Mouse (Mus musculus) heart, adult 8-10 months (tissue): ENCODE results near the gene Mpped2. TPM values are rescaled to one million over a fixed set of nuclear protein-coding genes. Genes with fewer than 3 reads are reported as not detected.

Source experiments
- DNase-seq: peaks from one replicate; pipeline ENCODE4 v3.0.0; 2022; ENCODE audit warnings: low spot score
- total RNA-seq, 4 experiments: library from RNA; stranded (reverse); gene quantifications; 2 replicates each; pipeline ENCODE4 v1.2.4; 2022

Gene Mpped2
- total RNA-seq, 4 experiments from 2014 or later, result 15.4 to 23.0 (median 21.3) TPM

DNA sequence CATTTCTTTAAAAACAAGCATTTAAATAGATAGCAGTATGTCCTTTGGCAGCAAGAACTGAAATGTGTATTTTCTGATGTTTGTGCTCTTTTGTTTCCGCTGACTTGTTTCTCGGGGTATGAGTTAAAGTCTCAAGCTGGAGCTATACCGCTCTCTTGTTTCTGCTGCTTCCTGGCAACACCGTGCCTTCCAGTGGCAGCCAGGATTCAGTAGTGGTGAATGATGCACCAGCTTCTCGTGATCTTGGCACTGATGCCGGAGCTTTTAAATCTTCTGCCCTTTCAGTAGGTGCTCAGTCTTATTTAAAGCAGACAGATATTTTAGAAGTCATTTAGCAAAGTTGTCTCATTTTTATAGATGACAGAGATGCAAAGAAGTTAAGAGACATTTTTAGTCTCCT is 53.1 kb downstream of the Mpped2 start:
- DNase-seq, result no peak

- no peak for DNase-seq
These were observed 53.8 kb downstream of the Mpped2 start for GRCm38 (mm10) chr2:106746905-106747304.

DNA sequence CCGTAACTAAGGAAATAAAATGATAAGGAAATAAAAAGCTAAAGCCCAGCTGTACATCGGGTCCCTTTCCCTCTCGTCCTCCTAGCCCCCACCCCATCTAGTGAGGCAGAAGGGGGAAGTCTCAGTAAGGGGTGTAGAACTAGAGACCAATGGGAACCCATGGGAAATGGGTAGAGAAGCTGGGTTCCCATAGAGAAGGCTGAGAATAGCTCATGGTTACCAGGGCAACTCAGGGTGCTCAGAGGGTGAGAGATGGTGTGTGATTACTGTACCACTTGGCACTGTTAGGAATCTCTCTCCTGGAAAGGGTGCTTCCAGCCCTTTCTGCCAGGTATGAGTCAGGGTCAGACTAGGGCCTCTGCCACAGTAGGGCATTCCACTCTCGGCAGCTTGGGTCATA is 54.3 kb downstream of the Mpped2 start:
- no peak for DNase-seq

- no peak for DNase-seq
These were observed 57.8 kb downstream of the Mpped2 start for GRCm38 (mm10) chr2:106750878-106751277.

- DNase-seq, result no peak
These were observed 60.6 kb downstream of the Mpped2 start for GRCm38 (mm10) chr2:106753703-106754102.

- no peak for DNase-seq
These were observed 61.6 kb downstream of the Mpped2 start for GRCm38 (mm10) chr2:106754696-106755095.

GRCm38 (mm10) chr2:106756354-106757103 is 63.5 kb downstream of the Mpped2 start:
- no peak for DNase-seq

DNA sequence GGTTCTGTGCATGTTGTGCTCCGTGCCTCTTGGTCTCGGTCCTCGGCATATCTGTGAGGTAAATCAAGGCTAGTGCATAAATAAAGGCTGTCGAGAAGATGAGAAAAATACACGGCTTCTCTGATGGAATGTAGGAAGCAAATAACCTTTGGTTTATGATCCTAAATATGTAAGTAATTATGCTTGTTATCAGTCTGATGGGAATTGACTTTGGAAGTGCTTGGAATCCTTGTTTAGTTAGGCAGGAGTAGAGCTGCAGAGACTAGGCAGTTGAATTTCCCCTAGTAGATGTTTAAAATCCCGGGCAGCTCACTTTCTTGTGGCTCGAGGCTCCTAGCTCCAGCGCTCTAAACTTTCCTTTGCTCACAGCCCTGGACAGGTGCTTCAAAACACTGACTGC is 69.9 kb downstream of the Mpped2 start:
- no peak for DNase-seq

DNA sequence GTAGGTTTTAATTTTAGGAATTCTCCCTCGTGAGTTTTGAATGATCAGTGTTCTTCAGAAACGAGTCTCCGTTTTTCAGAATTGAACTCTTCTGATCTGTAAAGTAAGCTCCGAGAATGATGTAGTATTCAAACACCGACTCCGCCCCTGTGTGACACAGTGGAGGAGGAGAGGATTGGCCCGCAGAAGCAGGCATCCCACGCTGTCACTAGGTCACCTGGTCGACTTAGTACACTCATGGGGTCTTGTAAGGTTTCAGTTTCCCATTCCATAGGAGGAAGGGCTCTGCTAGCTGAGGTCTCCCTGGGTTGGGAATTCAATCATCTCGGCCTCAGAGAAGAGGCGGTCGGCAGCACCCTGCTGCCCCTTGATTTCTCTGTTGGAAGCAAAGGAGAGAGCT is 76.2 kb downstream of the Mpped2 start:
- DNase-seq, result no peak

- no peak for DNase-seq
These were observed 79.6 kb downstream of the Mpped2 start for GRCm38 (mm10) chr2:106772643-106773042.

DNA sequence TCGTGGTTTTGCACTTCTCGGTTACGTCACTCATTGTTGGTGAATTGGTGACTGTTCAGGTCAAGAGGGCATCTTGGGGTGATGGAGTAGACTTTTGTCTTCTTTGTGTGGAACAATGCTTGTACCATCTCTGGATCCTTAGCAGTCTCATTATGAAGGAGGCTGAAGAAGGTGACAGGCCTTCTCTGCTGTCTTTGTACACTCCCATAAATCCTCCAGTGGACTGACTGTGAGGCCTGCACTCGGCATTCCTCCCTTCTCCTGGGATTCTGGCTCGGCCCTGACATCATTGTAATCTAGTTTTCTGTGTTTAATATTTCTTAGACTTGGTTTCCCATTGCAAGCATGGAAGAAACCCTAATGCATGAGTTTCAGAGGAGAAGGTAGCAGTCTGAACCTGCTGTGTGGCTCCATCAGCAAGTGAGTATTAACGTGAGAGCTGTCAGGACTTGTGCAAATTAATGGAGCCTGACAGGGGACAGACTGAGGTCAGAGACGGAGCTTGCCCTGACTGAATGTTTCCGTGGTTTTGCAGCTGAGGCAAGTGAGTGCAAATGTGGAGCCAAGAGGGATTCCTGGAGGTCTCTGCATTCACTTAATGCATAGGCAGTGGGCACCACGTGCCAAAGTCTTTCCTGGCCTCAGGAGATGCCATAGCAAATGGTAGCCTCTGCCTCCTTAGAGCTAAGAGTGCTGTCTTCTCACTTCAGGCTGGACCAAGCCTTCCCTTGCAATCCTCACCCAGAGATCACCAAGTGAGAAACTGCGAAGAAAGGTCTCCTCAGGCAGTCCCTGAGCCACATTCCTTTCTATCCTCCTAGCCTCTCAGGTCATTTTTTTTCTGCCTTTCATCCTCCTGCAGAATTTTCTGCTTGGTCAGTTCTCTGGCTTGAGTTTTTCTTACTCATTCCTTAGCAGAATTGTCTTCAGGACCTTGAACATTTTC is 81.5 kb downstream of the Mpped2 start:
- no peak for DNase-seq

DNA sequence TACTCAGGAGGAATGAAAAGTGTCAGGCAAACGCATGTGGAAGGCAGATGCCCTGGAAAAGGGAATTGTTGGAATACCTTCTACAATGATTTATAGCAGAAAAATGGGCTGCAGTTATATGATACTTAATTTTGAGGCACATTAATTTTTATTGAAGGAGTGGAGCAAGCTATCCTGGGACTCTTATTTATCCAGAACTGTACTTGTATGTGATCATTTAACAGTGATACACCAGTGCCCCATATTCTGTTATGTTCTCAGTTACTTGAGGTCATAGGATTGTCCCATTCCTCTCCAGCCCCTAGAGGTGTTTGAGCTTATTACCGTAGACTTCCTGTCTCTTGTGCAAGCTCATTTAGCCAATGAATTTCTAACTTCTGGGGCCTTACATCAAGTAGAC is 82.9 kb downstream of the Mpped2 start:
- no peak for DNase-seq

GRCm38 (mm10) chr2:106778861-106779516 is 85.9 kb downstream of the Mpped2 start:
- DNase-seq, result no peak

DNA sequence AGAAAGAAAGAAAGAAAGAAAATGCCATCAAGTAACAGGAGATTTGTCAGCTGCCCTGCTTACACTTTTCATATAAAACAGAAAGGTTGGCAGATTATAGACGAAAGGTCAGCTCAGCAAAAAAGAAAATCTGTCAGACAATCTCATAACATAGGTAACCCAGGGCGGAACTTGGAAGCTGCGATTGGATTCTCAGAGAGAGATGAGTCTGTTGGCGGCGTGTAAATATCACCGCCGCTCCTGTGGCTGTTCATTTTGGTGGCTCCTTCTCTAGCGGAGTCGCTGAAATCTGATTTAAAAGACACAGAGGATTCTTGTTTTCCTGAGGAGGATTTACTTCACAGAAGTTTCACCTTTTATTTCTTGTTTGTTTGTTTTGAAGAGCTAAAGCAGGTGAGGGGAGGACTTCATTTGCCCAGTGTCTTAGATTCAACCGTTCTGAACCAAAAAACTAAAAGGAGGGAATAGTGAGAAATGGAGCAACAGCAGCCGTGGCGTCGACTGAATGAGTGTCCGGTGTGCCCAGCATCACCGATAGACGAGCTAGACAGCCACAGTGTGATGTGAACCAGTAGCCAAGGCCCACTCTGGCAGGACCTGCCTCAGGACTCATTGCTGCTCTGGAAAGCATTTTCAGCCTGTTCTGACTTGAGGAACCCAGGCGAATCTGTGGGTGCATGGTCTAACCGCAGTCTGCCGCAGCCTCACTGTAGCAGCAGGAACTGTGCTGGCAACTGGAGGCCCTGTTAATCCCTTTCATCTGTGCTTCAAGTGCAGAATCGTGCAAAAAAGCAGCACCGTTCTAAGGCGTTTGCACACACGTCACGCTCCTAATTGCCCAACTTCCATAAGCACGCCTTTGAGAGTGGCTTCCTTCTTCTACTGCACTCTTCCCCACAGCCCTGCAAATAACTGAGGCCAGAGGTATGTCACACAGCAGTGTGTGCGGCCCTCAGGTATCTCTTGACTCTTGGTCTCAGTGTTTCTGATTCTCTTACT is 88.4 kb downstream of the Mpped2 start:
- DNase-seq, result no peak

DNA sequence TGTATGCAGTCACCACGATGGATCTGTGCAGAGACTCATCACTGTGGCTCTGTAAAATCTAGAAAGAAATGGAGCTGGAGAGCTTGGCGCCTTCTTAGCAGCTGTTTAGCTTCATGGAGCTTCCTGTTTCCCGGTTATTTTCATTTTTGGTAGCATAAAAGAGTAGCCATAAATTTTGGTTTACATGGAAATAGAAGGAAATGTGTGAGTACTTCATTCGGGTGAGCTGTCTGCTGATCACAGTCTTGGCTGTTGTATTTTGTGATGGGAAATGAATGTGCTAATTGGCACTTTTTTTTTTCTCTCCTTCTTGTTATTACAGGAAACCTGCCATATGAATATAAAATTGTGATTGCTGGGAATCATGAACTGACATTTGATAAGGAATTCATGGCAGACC is 90.2 kb downstream of the Mpped2 start:
- no peak for DNase-seq

GRCm38 (mm10) chr2:106788055-106788454 is 95.0 kb downstream of the Mpped2 start:
- DNase-seq, result no peak

DNA sequence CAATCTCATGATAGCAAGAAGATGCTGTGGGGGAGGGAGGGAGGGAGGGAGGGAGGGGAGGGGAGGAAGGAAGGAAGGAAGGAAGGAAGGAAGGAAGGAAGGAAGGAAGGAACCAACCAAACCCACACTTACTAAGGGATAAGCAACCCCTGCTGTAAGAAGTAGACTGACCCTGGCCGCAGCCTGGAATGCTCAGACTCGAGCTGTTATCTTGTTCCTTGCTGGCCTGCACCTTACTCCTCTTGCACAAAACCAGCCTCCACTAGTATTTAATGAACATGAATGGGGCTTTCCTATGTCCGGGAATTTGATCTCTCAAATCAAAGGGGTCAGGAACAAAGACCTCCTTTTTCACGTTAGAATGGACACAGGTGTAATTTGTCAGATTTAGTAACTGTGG is 95.5 kb downstream of the Mpped2 start:
- DNase-seq, result no peak

DNA sequence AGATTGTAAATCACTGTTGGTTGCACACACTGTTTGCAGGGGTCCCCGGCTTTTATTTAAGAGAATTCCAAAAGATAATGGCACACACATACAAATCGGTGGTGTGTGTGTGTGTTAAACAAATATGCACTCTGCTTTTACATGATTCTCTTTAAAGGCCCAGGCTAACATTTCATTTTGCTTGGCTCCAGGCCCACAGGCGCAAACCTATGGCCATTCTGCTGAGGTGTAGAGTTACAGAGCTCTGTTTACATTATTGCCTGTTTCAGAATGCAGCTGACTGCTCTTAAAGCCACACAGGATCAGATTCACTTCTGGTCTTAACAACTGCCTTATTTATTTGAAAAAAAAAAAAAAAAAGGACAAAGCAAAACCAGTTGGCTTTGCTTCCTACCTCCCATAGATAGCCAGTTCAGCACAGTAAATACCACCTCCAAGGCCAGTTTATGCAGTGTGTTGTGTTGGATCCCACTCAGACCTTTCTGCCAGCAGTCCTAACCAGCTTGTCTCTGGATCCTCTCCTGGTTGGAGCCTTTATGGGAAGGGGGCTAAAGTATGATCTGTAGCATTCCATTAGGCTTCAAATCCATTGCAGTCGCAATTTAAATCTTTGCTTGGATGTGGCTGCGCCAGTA is 96.7 kb downstream of the Mpped2 start:
- DNase-seq, result no peak

DNA sequence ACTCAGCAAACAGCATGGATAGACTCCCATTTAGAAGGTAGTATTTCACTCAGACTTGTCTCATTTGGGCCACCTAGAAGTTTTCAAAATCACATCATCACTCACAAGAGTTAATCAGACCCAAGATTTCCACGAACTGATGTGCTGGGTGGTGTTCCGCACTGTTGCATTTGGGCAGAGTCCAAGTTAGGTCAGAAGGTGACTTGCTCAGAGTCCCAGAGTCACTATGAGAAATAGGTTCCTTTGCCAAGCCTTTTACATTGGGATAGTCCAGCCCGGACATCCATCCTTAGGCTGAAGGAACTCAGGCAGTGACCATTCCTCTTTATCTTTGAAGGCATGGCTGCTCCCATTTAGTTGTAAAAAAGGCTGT is 97.2 kb downstream of the Mpped2 start:
- DNase-seq, result no peak

DNA sequence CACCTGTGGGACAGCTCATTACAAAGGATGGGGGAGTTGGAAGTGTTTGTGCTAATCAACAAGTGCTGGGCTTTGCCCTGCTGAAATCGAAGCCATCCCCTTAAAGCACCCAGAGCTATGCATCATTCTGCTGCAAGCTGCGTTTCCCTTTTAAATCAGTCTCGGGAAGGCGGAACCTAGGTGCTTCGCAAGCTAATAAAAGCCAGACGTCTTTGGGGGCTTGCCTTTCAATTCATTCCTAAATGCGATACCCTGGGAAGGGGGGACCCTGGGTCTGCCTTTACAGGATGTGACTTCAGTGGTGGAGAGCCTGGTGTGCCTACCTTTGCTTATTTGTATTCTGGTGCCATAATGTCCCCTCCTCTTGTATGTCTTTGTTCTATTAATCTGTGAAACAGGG is 103.2 kb downstream of the Mpped2 start:
- no peak for DNase-seq

GRCm38 (mm10) chr2:106797855-106798254 is 104.8 kb downstream of the Mpped2 start:
- no peak for DNase-seq
